16 mouse cellular contexts compared by ENCODE assay signal in genomic region chr13:95332086-95332899, GRCm38 (mm10). TPM values are rescaled to one million over a fixed set of nuclear protein-coding genes. Genes with fewer than 3 reads are reported as not detected.
DNase-seq lines count a peak whose midpoint lies in the region; ATAC-seq lines count a peak whose summit lies in the region.
"Had no signal": no experiment of that assay in that cellular context is flagged by ENCODE, and none has a peak within 500 bp of the region (broad histone marks: within the 10 kb centered on the region; RNA-seq: fewer than 3 reads in every experiment).

No protein-coding gene starts in this region.

- peaks cover 20% of the 10 kb centered on the region for H3K36me3 ChIP-seq in hindbrain, embryonic 13.5 days
- peaks cover 36% of the 10 kb centered on the region for H3K36me3 ChIP-seq in hindbrain, embryonic 10.5 days
- H3K36me3 ChIP-seq in midbrain, embryonic 13.5 days: peaks cover 20% of the 10 kb centered on the region
- H3K36me3 ChIP-seq in midbrain, embryonic 10.5 days: peaks cover 33% of the 10 kb centered on the region
- H3K36me3 ChIP-seq in limb, embryonic 13.5 days: peaks cover 37% of the 10 kb centered on the region

- no peak overlapping the region for H3K4me3 ChIP-seq in hindbrain, embryonic 13.5 days
- no peak overlapping the region for H3K4me3 ChIP-seq in hindbrain, embryonic 10.5 days
- no peak overlapping the region for H3K4me3 ChIP-seq in midbrain, embryonic 13.5 days (replicated peaks)
- H3K4me3 ChIP-seq in midbrain, embryonic 10.5 days: no peak overlapping the region
- no peak overlapping the region for H3K4me3 ChIP-seq in limb, embryonic 13.5 days
- H3K4me3 ChIP-seq: forebrain, embryonic 15.5 days; liver, embryonic 12.5 days had no signal

- no peaks in the 10 kb centered on the region for H3K27me3 ChIP-seq in hindbrain, embryonic 13.5 days
- no peaks in the 10 kb centered on the region; the same call in 1 of the 2 replicates for H3K27me3 ChIP-seq in hindbrain, embryonic 10.5 days (ENCODE audit: insufficient read depth, poor library complexity, severe bottlenecking)
- no peaks in the 10 kb centered on the region for H3K27me3 ChIP-seq in midbrain, embryonic 13.5 days
- H3K27me3 ChIP-seq in midbrain, embryonic 10.5 days (ENCODE audit: low read depth, poor library complexity, severe bottlenecking): no peaks in the 10 kb centered on the region
- H3K27me3 ChIP-seq in limb, embryonic 13.5 days: no peaks in the 10 kb centered on the region
- H3K27me3 ChIP-seq: forebrain, embryonic 15.5 days; liver, embryonic 12.5 days had no signal

- H3K4me1 ChIP-seq in hindbrain, embryonic 13.5 days (replicated peaks): peaks cover 34% of the 10 kb centered on the region
- H3K4me1 ChIP-seq in hindbrain, embryonic 10.5 days (replicated peaks): peaks cover 16% of the 10 kb centered on the region
- peaks cover 20% of the 10 kb centered on the region for H3K4me1 ChIP-seq in midbrain, embryonic 13.5 days (replicated peaks)
- H3K4me1 ChIP-seq in midbrain, embryonic 10.5 days: peaks cover 24% of the 10 kb centered on the region
- peaks cover 27% of the 10 kb centered on the region for H3K4me1 ChIP-seq in limb, embryonic 13.5 days

- no peak overlapping the region for H3K4me2 ChIP-seq in hindbrain, embryonic 13.5 days
- H3K4me2 ChIP-seq in midbrain, embryonic 13.5 days (replicated peaks): no peak overlapping the region
- H3K4me2 ChIP-seq in limb, embryonic 13.5 days (replicated peaks): no peak overlapping the region
- H3K4me2 ChIP-seq: forebrain, embryonic 15.5 days; liver, embryonic 12.5 days had no signal

- 77% methylated on average over 11 of the region's 11 CpGs for WGBS in hindbrain, embryonic 13.5 days
- 78% methylated on average over 11 of the region's 11 CpGs for WGBS in hindbrain, embryonic 10.5 days
- 82% methylated on average over 11 of the region's 11 CpGs for WGBS in midbrain, embryonic 13.5 days
- WGBS in midbrain, embryonic 10.5 days: 83% methylated on average over 11 of the region's 11 CpGs
- 74% methylated on average over 11 of the region's 11 CpGs for WGBS in limb, embryonic 13.5 days

- H3K9ac ChIP-seq in hindbrain, embryonic 13.5 days: no peak overlapping the region
- H3K9ac ChIP-seq in midbrain, embryonic 13.5 days (replicated peaks): no peak overlapping the region
- H3K9ac ChIP-seq in limb, embryonic 13.5 days: no peak overlapping the region
- H3K9ac ChIP-seq: forebrain, embryonic 15.5 days; liver, embryonic 12.5 days had no signal

- H3K27ac ChIP-seq in hindbrain, embryonic 13.5 days: peak overlapping the region; percentile 19; the same call in 1 of the 2 replicates
- no peak overlapping the region for H3K27ac ChIP-seq in hindbrain, embryonic 10.5 days
- H3K27ac ChIP-seq in midbrain, embryonic 13.5 days: 0 out of 2 replicates have a peak overlapping the region, but pooled peaks have one; percentile 4
- no peak overlapping the region for H3K27ac ChIP-seq in midbrain, embryonic 10.5 days (replicated peaks)
- H3K27ac ChIP-seq in limb, embryonic 13.5 days: no peak overlapping the region; the same call in 1 of the 2 replicates
- H3K27ac ChIP-seq: forebrain, embryonic 15.5 days; liver, embryonic 12.5 days had no signal

- DNase-seq in hindbrain, embryonic 10.5 days (ENCODE audit: low spot score): no peak
- DNase-seq in midbrain, embryonic 10.5 days (ENCODE audit: low spot score): no peak
- no peak for DNase-seq in cerebellum, adult 9-10 months
- DNase-seq in cerebellum, adult 11 months: no peak
- DNase-seq: adrenal gland, adult 2 months; B cell, adult 2 months; cerebellum, adult 9-11 months; gastrocnemius, postnatal 25 days; kidney, adult 11 months; kidney, postnatal 10 days; lung, adult 2 months had no signal

- ATAC-seq in hindbrain, embryonic 13.5 days (ENCODE audit: low FRiP score): no peak
- ATAC-seq in midbrain, embryonic 13.5 days: no peak
- ATAC-seq in limb, embryonic 13.5 days (ENCODE audit: low FRiP score, low read depth): 0 out of 2 replicates have a peak, but pooled peaks have one; percentile 45
- ATAC-seq: forebrain, embryonic 15.5 days; liver, embryonic 12.5 days had no signal

- no peaks in the 10 kb centered on the region for H3K9me3 ChIP-seq in hindbrain, embryonic 13.5 days
- 0 out of 2 replicates have a peak, but pooled peaks cover 2% of the 10 kb centered on the region for H3K9me3 ChIP-seq in hindbrain, embryonic 10.5 days
- 0 out of 2 replicates have a peak, but pooled peaks cover 3% of the 10 kb centered on the region for H3K9me3 ChIP-seq in midbrain, embryonic 13.5 days
- H3K9me3 ChIP-seq in midbrain, embryonic 10.5 days (replicated peaks): peaks cover 10% of the 10 kb centered on the region; the same call in 1 of the 2 replicates
- no peaks in the 10 kb centered on the region; the same call in 1 of the 2 replicates for H3K9me3 ChIP-seq in limb, embryonic 13.5 days
- H3K9me3 ChIP-seq: forebrain, embryonic 15.5 days; liver, embryonic 12.5 days had no signal

RNA-seq across cellular contexts. Expression of gene Zbed3, which starts 8.9 kb away (rescaled TPM):
- 41.0 and 42.5 TPM in 2 replicates for polyA plus RNA-seq in hindbrain, embryonic 13.5 days (2015; fragmentation: Nextera tagmentation; extraction: Ambion mirVana)
- 54.6 and 63.3 TPM in 2 replicates for polyA plus RNA-seq in hindbrain, embryonic 10.5 days (2016; fragmentation: Nextera tagmentation; extraction: Ambion mirVana)
- 46.4 and 48.8 TPM in 2 replicates for polyA plus RNA-seq in midbrain, embryonic 13.5 days (2015; fragmentation: Nextera tagmentation; extraction: Ambion mirVana)
- polyA plus RNA-seq in midbrain, embryonic 10.5 days (2016; fragmentation: Nextera tagmentation; extraction: Ambion mirVana): 47.6 and 56.1 TPM in 2 replicates
- polyA plus RNA-seq in limb, embryonic 13.5 days (2015; fragmentation: Nextera tagmentation; extraction: Ambion mirVana): 89.6 and 95.0 TPM in 2 replicates

RNA-seq across cellular contexts. Expression of gene Aggf1, which starts 42.9 kb away (rescaled TPM):
- 39.8 and 41.6 TPM in 2 replicates for polyA plus RNA-seq in hindbrain, embryonic 13.5 days (2015; fragmentation: Nextera tagmentation; extraction: Ambion mirVana)
- polyA plus RNA-seq in hindbrain, embryonic 10.5 days (2016; fragmentation: Nextera tagmentation; extraction: Ambion mirVana): 37.4 and 39.9 TPM in 2 replicates
- 41.6 and 45.1 TPM in 2 replicates for polyA plus RNA-seq in midbrain, embryonic 13.5 days (2015; fragmentation: Nextera tagmentation; extraction: Ambion mirVana)
- 41.0 and 41.9 TPM in 2 replicates for polyA plus RNA-seq in midbrain, embryonic 10.5 days (2016; fragmentation: Nextera tagmentation; extraction: Ambion mirVana)
- polyA plus RNA-seq in limb, embryonic 13.5 days (2015; fragmentation: Nextera tagmentation; extraction: Ambion mirVana): 31.7 and 32.4 TPM in 2 replicates

Comparison
In these comparisons a context has a peak if more than half of its experiments do, and no peak if none do; other contexts are left out.
1. H3K27ac ChIP-seq: peak in hindbrain, embryonic 13.5 days (single experiment) and midbrain, embryonic 13.5 days (single experiment); none in hindbrain, embryonic 10.5 days (single experiment), midbrain, embryonic 10.5 days (single experiment) and limb, embryonic 13.5 days (single experiment).